Mouse (Mus musculus): ENCODE measurements around the gene Cend1.

DNA sequence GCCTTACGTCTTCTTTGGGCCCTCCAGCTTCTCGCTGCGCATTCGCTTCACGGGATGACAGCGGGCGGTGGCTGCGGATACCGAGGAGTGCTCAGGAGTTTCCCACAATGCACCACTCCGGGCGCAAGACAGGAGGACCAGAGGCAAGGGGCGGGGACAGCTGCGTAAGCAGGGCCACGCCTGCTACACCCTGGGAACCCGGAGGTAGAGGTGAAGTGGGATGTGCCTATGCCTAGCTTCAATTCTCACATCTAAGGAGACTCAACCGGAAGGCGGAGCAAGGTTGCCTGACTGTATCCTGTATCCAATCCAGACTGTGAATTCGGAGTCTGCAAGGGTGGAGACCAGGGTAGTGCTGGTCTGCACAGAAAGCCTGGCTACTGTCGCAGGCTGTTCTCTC lies at the start of gene Cend1:
- TF ChIP-seq CTCF (IDR thresholded peaks at IDR 0.05; ENCODE audit: extremely low read depth, insufficient read depth, low read length) (no peak), POLR2A (IDR thresholded peaks at IDR 0.05; ENCODE audit: extremely low read depth, insufficient read depth, low read length) (peak; percentile 85)

Data from cortical plate, adult 2 months (tissue).